Mouse (Mus musculus) mature B cell (primary cell): ENCODE measurements around the gene Btbd11.

ENCODE experiments used
- in situ Hi-C: fragments of 300-500 bp; cut with MboI; formaldehyde crosslinking; loops from 2 replicates; pipeline ENCODE4 v1.14.3; 2019

The Btbd11 gene

GRCm38 (mm10) chr10:85386605-85387218, at the start of gene Btbd11:
TSS of gene Btbd11 (plus strand) at chr10:85386814.
- in situ Hi-C loops: no loop called here

- in situ Hi-C loops: no loop called here
These were observed 47.9 kb upstream of the Btbd11 start for GRCm38 (mm10) chr10:85338733-85339132.

GRCm38 (mm10) chr10:85341867-85342266, 44.7 kb upstream of the Btbd11 start:
- in situ Hi-C loops: no loop called here

GRCm38 (mm10) chr10:85347171-85347570, 39.4 kb upstream of the Btbd11 start:
- in situ Hi-C loops: no loop called here

- in situ Hi-C loops: no loop called here
These were observed 34.1 kb upstream of the Btbd11 start for GRCm38 (mm10) chr10:85352505-85352904.

- in situ Hi-C loops: no loop called here
These were observed 32.3 kb upstream of the Btbd11 start for GRCm38 (mm10) chr10:85354270-85354669.

- in situ Hi-C loops: no loop called here
These were observed 27.0 kb upstream of the Btbd11 start for GRCm38 (mm10) chr10:85359501-85360066.

GRCm38 (mm10) chr10:85362766-85363442, 23.7 kb upstream of the Btbd11 start:
- in situ Hi-C loops: no loop called here

- in situ Hi-C loops: no loop called here
These were observed 19.7 kb upstream of the Btbd11 start for GRCm38 (mm10) chr10:85366876-85367275.

GRCm38 (mm10) chr10:85371309-85371708, 15.3 kb upstream of the Btbd11 start:
- in situ Hi-C loops: no loop called here

- in situ Hi-C loops: no loop called here
These were observed 14.5 kb upstream of the Btbd11 start for GRCm38 (mm10) chr10:85372108-85372507.

GRCm38 (mm10) chr10:85378972-85379371, 7.6 kb upstream of the Btbd11 start:
- in situ Hi-C loops: no loop called here

GRCm38 (mm10) chr10:85382981-85383380, 3.6 kb upstream of the Btbd11 start:
- in situ Hi-C loops: no loop called here

GRCm38 (mm10) chr10:85387219-85388070, 831 bp downstream of the Btbd11 start:
- in situ Hi-C loops: no loop called here

- in situ Hi-C loops: no loop called here
These were observed 1.6 kb downstream of the Btbd11 start for GRCm38 (mm10) chr10:85388071-85388750.

GRCm38 (mm10) chr10:85388751-85389115, 2.1 kb downstream of the Btbd11 start:
- in situ Hi-C loops: no loop called here

GRCm38 (mm10) chr10:85389286-85390139, 2.9 kb downstream of the Btbd11 start:
- in situ Hi-C loops: no loop called here

- in situ Hi-C loops: no loop called here
These were observed 6.4 kb downstream of the Btbd11 start for GRCm38 (mm10) chr10:85393016-85393415.

- in situ Hi-C loops: no loop called here
These were observed 7.9 kb downstream of the Btbd11 start for GRCm38 (mm10) chr10:85394558-85394957.

- in situ Hi-C loops: no loop called here
These were observed 24.5 kb downstream of the Btbd11 start for GRCm38 (mm10) chr10:85411120-85411519.
